Mouse (Mus musculus) G1E (cell line): ENCODE data around the gene Sik3.

Experiments used
- CTCF ChIP-seq: IDR thresholded peaks from 2 replicates; pipeline ENCODE4 v1.5.1; 2012; ENCODE audit warnings: low read depth, low read length, inconsistent platforms, mixed read lengths
- GATA1 ChIP-seq: IDR thresholded peaks from 2 replicates; pipeline ENCODE4 v1.6.1; 2012; ENCODE audit warnings: borderline replicate concordance, low read length, inconsistent platforms, mixed read lengths
- GATA2 ChIP-seq: IDR thresholded peaks from 2 replicates; pipeline ENCODE4 v1.6.1; 2012; ENCODE audit warnings: low read depth, low read length, inconsistent platforms, borderline replicate concordance
- TAL1 ChIP-seq: conservative IDR thresholded peaks from 2 replicates; pipeline ENCODE4 v1.6.1; 2012; ENCODE audit warnings: low read depth, low read length, inconsistent platforms, mixed read lengths

DNA sequence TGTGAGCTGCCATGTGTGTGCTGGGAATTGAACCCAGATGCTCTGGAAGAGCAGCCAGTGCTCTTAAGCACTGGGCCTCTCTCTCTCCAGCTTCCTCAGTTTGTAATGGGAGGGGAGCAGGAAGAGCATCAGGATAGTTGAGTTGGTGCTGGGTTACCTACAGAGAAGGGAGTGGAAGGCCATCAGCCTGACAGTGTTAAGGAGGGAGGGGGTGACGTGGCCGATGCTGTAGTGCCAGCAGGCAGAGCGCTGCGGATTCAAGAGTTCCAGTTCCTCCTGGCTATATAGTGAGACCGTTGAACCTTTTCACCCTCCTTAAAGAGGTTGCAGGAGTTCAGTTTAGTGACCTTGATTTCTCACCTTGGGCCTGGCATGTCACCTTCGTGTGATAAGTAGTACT, 18.3 kb downstream of the Sik3 start:
- TF ChIP-seq CTCF, result no peak
- no peak for TF ChIP-seq GATA2
- TF ChIP-seq TAL1, result no peak
- TF ChIP-seq GATA1, result no peak
